Mouse (Mus musculus) kidney, postnatal 0 days (tissue): Measurements from ENCODE around the gene Bcl11b. TPM values are rescaled to one million over a fixed set of nuclear protein-coding genes. Genes with fewer than 3 reads are reported as not detected.

Experiments used
- ATAC-seq: fragments of 200-750 bp; cut with Nextera tagmentation; replicated peaks from 2 replicates; pipeline ENCODE4 v1.8.0; 2017; ENCODE audit warnings: low read depth, moderate number of reproducible peaks, moderate TSS enrichment, moderate library complexity; ENCODE audit not compliant: low FRiP score
- DNase-seq: peaks from one replicate; pipeline ENCODE4 v3.0.0-alpha.2; 2016; ENCODE audit warnings: low spot score
- H3K27ac ChIP-seq: fragments of 300-500 bp; sonication (generic); 2 replicates; pipeline ENCODE4 v1.5.1; 2014; ENCODE audit warnings: mild to moderate bottlenecking
- H3K27me3 ChIP-seq: fragments of 300-500 bp; sonication (generic); 2 replicates; pipeline ENCODE4 v1.6.1; 2014; ENCODE audit warnings: low read length, mixed read lengths; ENCODE audit not compliant: insufficient read depth
- H3K36me3 ChIP-seq: fragments of 300-500 bp; sonication (generic); 2 replicates; pipeline ENCODE4 v1.6.1; 2014; ENCODE audit warnings: low read length, mixed read lengths; ENCODE audit not compliant: insufficient read depth
- H3K4me1 ChIP-seq: fragments of 300-500 bp; sonication (generic); replicated peaks from 2 replicates; pipeline ENCODE4 v1.6.1; 2014; ENCODE audit warnings: antibody characterized with exemption, low read length, mixed read lengths; ENCODE audit not compliant: insufficient read depth
- H3K4me2 ChIP-seq: fragments of 300-500 bp; sonication (generic); 2 replicates; pipeline ENCODE4 v1.6.1; 2014; ENCODE audit warnings: mild to moderate bottlenecking, low read length, moderate library complexity, mixed read lengths
- H3K4me3 ChIP-seq: fragments of 300-500 bp; sonication (generic); replicated peaks from 2 replicates; pipeline ENCODE4 v1.5.1; 2014; ENCODE audit warnings: low read depth, low read length
- H3K9ac ChIP-seq: fragments of 300-500 bp; sonication (generic); 2 replicates; pipeline ENCODE4 v1.6.1; 2014; ENCODE audit warnings: low read depth, low read length
- H3K9me3 ChIP-seq: fragments of 300-500 bp; sonication (generic); replicated peaks from 2 replicates; pipeline ENCODE4 v1.6.1; 2016; ENCODE audit warnings: low read length, inconsistent platforms, mixed read lengths
- CTCF ChIP-seq: IDR thresholded peaks from 2 replicates; pipeline ENCODE4 v1.5.1; 2016; ENCODE audit warnings: antibody characterized with exemption, low read depth, mild to moderate bottlenecking, moderate library complexity
- WGBS: fragments of 180-500 bp; shearing (Covaris S2); extraction: QIAGEN DNeasy Blood & Tissue Kit; methylation state at CpG from one replicate; pipeline ENCODE4 v1.1.7; 2014; 5-methylcytosine and 5-hydroxymethylcytosine counted together
- polyA plus RNA-seq: library from polyadenylated mRNA; unstranded; fragments of >200 nt; fragmentation: Nextera tagmentation; extraction: Ambion mirVana; gene quantifications from 2 replicates; pipeline ENCODE4 v1.2.1, GENCODE M21; 2015

Bcl11b gene
- polyA plus RNA-seq, 1 experiment from 2014 or later: 2.2 TPM

DNA sequence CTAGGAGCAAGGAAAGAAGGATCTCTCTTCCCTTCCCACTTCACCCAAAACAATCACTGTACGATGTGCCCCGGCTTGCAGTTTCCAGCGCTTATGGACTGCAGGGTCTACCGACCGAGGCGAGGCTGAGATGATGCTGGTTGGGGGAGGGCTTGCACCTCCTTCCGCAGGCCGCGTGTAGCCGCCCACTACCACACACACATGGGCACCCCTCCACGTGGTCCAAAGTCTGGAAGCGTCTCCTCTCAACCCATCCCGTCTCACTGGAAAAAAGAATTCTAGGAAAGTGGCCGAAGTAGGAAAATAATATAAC, 2.0 kb upstream of the Bcl11b start:
- no peak for ATAC-seq
- Histone ChIP-seq H3K9ac (peak overlapping the region; percentile 9; the same call in 1 of the 2 replicates), H3K27me3 (peaks cover 24% of the 10 kb centered on the region)

GRCm38 (mm10) chr12:108004701-108005487, 1.5 kb upstream of the Bcl11b start:
- Histone ChIP-seq H3K36me3 (no peaks in the 10 kb centered on the region), H3K4me3 (peak overlapping the region; percentile 66), H3K27me3 (peaks cover 27% of the 10 kb centered on the region), H3K4me1 (peaks cover 9% of the 10 kb centered on the region; the same call in 1 of the 2 replicates), H3K9me3 (no peaks in the 10 kb centered on the region), H3K4me2 (peak overlapping the region; percentile 96), H3K9ac (peak overlapping the region; percentile 9; the same call in 1 of the 2 replicates), H3K27ac (no peak overlapping the region)
- whole genome bisulfite sequencing: 2% methylated on average over 43 of the region's 43 CpGs
- peak; percentile 40; the same call in 1 of the 2 replicates for ATAC-seq
- DNase-seq: no peak
- TF ChIP-seq CTCF: no peak

More for the DNA sequence above, 2.0 kb upstream of the Bcl11b start:
- no peak for DNase-seq
- 14% methylated on average over 14 of the region's 14 CpGs for WGBS
- no peak for TF ChIP-seq CTCF
- Histone ChIP-seq H3K36me3 (no peaks in the 10 kb centered on the region), H3K4me3 (peak overlapping the region; percentile 66; the same call in 1 of the 2 replicates), H3K4me2 (peak overlapping the region; percentile 96), H3K9me3 (no peaks in the 10 kb centered on the region), H3K4me1 (peaks cover 9% of the 10 kb centered on the region; the same call in 1 of the 2 replicates), H3K27ac (no peak overlapping the region)

- peaks cover 29% of the 10 kb centered on the region for H3K27me3 ChIP-seq
- peaks cover 9% of the 10 kb centered on the region; the same call in 1 of the 2 replicates for H3K4me1 ChIP-seq
- TF ChIP-seq CTCF: peak; percentile 74
- DNase-seq (peak; percentile 96), ATAC-seq (peak; percentile 46)
- H3K4me2 ChIP-seq: peak overlapping the region; percentile 96
- H3K9ac ChIP-seq: peak overlapping the region; percentile 60
- WGBS: under 1% methylated on average over 35 of the region's 35 CpGs
- H3K4me3 ChIP-seq: peak overlapping the region; percentile 66
- no peak overlapping the region for H3K27ac ChIP-seq
- no peaks in the 10 kb centered on the region for H3K36me3 ChIP-seq
- H3K9me3 ChIP-seq: no peaks in the 10 kb centered on the region
Measured at GRCm38 (mm10) chr12:108003928-108004327, 526 bp upstream of the Bcl11b start.

GRCm38 (mm10) chr12:108002436-108003189, 789 bp downstream of the Bcl11b start:
- Histone ChIP-seq H3K36me3 (no peaks in the 10 kb centered on the region), H3K4me3 (peak overlapping the region; percentile 66), H3K27ac (no peak overlapping the region), H3K4me2 (peak overlapping the region; percentile 96), H3K27me3 (peaks cover 27% of the 10 kb centered on the region), H3K4me1 (peaks cover 9% of the 10 kb centered on the region; the same call in 1 of the 2 replicates), H3K9ac (peak overlapping the region; percentile 46), H3K9me3 (no peaks in the 10 kb centered on the region)
- DNase-seq (no peak), ATAC-seq (no peak)
- no peak for TF ChIP-seq CTCF
- under 1% methylated on average over 62 of the region's 78 CpGs for WGBS

GRCm38 (mm10) chr12:108001652-108002340, 1.6 kb downstream of the Bcl11b start:
- Histone ChIP-seq H3K9ac (no peak overlapping the region), H3K4me2 (peak overlapping the region; percentile 96), H3K4me1 (peaks cover 9% of the 10 kb centered on the region; the same call in 1 of the 2 replicates), H3K4me3 (peak overlapping the region; percentile 66), H3K9me3 (no peaks in the 10 kb centered on the region), H3K36me3 (no peaks in the 10 kb centered on the region), H3K27me3 (peaks cover 27% of the 10 kb centered on the region), H3K27ac (no peak overlapping the region)
- TF ChIP-seq CTCF: no peak
- WGBS: 5% methylated on average over 37 of the region's 37 CpGs
- no peak for ATAC-seq
- DNase-seq: no peak

DNA sequence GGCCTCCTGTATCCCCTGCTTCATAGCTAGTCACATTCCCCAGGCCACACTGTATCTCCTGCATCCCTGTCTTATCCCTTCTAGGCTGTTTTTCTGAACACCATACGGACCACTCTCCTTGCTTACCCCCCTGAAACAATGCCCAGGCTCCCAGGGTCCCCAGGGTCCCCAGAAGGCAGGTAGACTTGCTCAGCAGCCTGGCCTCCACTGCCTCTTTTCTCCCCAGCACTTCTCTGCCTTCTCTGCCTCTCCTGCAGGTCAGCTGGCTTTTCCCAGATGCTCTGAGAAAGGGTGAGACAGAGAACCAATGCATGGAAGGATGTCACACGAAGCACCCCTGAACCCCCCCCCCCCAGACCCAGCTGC, 2.7 kb downstream of the Bcl11b start:
- ATAC-seq: no peak
- H3K27ac ChIP-seq: no peak overlapping the region
- DNase-seq: no peak
- TF ChIP-seq CTCF: no peak
- H3K4me2 ChIP-seq: no peak overlapping the region
- H3K27me3 ChIP-seq: peaks cover 24% of the 10 kb centered on the region
- H3K9me3 ChIP-seq: no peaks in the 10 kb centered on the region
- H3K36me3 ChIP-seq: no peaks in the 10 kb centered on the region
- no peak overlapping the region for H3K4me3 ChIP-seq
- H3K9ac ChIP-seq: no peak overlapping the region
- WGBS: 34% methylated on average over 2 of the region's 2 CpGs
- peaks cover 9% of the 10 kb centered on the region; the same call in 1 of the 2 replicates for H3K4me1 ChIP-seq
